Mouse (Mus musculus) forebrain, embryonic 14.5 days (tissue): ENCODE data around the gene Gjd3. TPM values are rescaled to one million over a fixed set of nuclear protein-coding genes. Genes with fewer than 3 reads are reported as not detected.

Source experiments
- ATAC-seq: fragments of 200-750 bp; cut with Nextera tagmentation; 2 replicates; pipeline ENCODE4 v1.8.0; 2017; ENCODE audit warnings: mild to moderate bottlenecking, moderate library complexity
- DNase-seq: peaks from one replicate; pipeline ENCODE4 v3.0.0-alpha.2; 2015; ENCODE audit warnings: low spot score
- H3K27ac ChIP-seq: fragments of 300-500 bp; sonication (generic); 2 replicates; pipeline ENCODE4 v1.5.1; 2014; ENCODE audit warnings: low read depth, mild to moderate bottlenecking, control low read depth, low read length, moderate library complexity
- H3K27me3 ChIP-seq: fragments of 300-500 bp; sonication (generic); replicated peaks from 2 replicates; pipeline ENCODE4 v1.6.1; 2014; ENCODE audit warnings: low read length, control low read depth, mixed read lengths; ENCODE audit not compliant: control insufficient read depth, insufficient read depth
- H3K36me3 ChIP-seq: fragments of 300-500 bp; sonication (generic); 2 replicates; pipeline ENCODE4 v1.6.1; 2014; ENCODE audit warnings: low read length, control low read depth; ENCODE audit not compliant: control insufficient read depth, insufficient read depth
- H3K4me1 ChIP-seq: fragments of 300-500 bp; sonication (generic); 2 replicates; pipeline ENCODE4 v1.6.1; 2014; ENCODE audit warnings: antibody characterized with exemption, low read length, control low read depth; ENCODE audit not compliant: control insufficient read depth, insufficient read depth
- H3K4me2 ChIP-seq: fragments of 300-500 bp; sonication (generic); 2 replicates; pipeline ENCODE4 v1.6.1; 2014; ENCODE audit warnings: mild to moderate bottlenecking, control low read depth, low read length
- H3K4me3 ChIP-seq: fragments of 300-500 bp; sonication (generic); 2 replicates; pipeline ENCODE4 v1.5.1; 2014; ENCODE audit warnings: low read depth, low read length, control low read depth
- H3K9ac ChIP-seq: fragments of 300-500 bp; sonication (generic); 2 replicates; pipeline ENCODE4 v1.6.1; 2014; ENCODE audit warnings: mild to moderate bottlenecking, low read length, control low read depth, moderate library complexity
- H3K9me3 ChIP-seq: fragments of 300-500 bp; sonication (generic); replicated peaks from 2 replicates; pipeline ENCODE4 v1.6.1; 2016; ENCODE audit warnings: low read length, control low read depth, mixed read lengths; ENCODE audit not compliant: control insufficient read depth
- WGBS: fragments of 180-500 bp; shearing (Covaris S2); extraction: QIAGEN DNeasy Blood & Tissue Kit; methylation state at CpG from one replicate; pipeline ENCODE4 v1.1.7; 2014; 5-methylcytosine and 5-hydroxymethylcytosine counted together
- polyA plus RNA-seq: library from polyadenylated mRNA; unstranded; fragments of >200 nt; fragmentation: Nextera tagmentation; extraction: Ambion mirVana; gene quantifications from 2 replicates; pipeline ENCODE4 v1.2.1, GENCODE M21; 2014

The Gjd3 gene
- polyA plus RNA-seq = 0.27 and 0.28 TPM in 2 replicates

DNA sequence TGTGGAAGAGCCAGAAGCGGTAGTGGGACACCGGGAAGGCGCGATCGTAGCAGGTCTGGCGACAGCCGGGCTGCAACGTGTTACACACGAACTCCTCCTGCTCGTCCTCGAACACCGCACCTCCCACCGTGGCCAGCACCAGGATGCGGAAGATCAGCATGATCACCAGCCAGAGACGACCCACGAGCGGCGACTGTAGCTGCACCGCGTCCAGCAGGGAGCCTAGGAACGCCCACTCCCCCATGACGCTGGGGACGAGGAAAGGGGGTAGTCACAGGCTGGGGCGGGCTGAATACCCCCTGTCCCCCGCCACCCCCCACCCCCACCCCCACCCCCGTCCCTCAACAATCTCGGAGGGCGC, at the start of gene Gjd3:
TSS of gene Gjd3 (minus strand) at position 244 of the 361 bp plus-strand sequence.
- no peaks in the 10 kb centered on the region for H3K36me3 ChIP-seq
- peak within 1 kb of the TSS; percentile 56 for H3K4me3 ChIP-seq
- 4% methylated on average over 23 of the region's 28 CpGs for WGBS
- peak within 1 kb of the TSS; percentile 88 for H3K4me2 ChIP-seq
- DNase-seq (no peak), ATAC-seq (no peak; the same call in 1 of the 2 replicates)
- H3K9me3 ChIP-seq = no peaks in the 10 kb centered on the region
- peaks cover 3% of the 10 kb centered on the region for H3K4me1 ChIP-seq
- peak within 1 kb of the TSS; percentile 76 for H3K9ac ChIP-seq
- peak within 1 kb of the TSS; percentile 78 for H3K27ac ChIP-seq
- H3K27me3 ChIP-seq = peaks cover 13% of the 10 kb centered on the region; the same call in 1 of the 2 replicates

DNA sequence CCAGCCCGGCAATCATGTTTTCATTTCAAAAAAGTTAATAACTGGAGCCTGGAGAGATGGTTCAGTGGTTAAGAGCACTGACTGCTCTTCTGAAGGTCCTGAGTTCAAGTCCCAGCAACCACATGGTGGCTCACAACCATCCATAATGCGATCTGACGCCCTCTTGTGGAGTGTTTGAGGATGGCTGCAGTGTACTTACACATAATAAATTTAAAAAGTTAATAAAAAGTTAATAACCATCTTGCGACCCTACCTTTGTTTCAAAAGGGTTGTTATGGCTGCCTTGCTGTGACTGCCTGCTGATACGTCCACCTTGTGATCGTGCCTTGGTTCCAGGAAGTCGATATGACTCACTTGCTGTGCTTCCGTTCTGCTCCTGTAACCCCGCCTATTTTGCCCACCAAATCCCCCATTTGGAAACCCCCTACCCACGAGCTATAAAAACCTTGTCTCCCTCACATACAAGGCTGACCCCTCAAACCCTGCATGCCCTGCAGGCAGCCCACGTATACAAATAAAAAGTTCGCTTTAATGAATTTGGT, 44.2 kb upstream of the Gjd3 start:
- DNase-seq = no peak
- Histone ChIP-seq H3K4me2 (no peak overlapping the region), H3K36me3 (0 out of 2 replicates have a peak, but pooled peaks cover under 1% of the 10 kb centered on the region), H3K4me3 (no peak overlapping the region), H3K4me1 (peaks cover 2% of the 10 kb centered on the region; the same call in 1 of the 2 replicates), H3K27ac (no peak overlapping the region), H3K27me3 (no peaks in the 10 kb centered on the region), H3K9ac (no peak overlapping the region), H3K9me3 (no peaks in the 10 kb centered on the region)
- 85% methylated on average over 12 of the region's 12 CpGs for WGBS
- ATAC-seq = no peak

DNA sequence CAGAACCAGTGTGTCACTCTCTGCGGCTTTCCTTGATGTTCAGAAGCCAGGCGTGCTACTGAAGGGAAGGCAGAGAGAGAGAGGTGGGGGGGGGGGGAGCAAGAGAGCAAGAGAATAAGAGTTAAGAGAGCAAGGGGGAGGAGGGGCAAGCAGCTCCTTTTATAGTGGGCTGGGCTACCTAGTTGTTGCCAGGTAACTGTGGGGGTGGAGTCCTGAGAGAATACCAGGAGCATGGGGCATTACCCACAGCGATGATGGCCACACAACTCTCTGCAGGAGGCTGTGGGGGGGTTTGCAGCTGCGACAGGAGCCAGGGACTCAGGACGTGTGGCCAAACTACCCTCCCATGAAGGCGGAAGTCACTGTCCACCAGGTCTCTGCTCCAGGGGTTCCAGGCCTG, 43.1 kb upstream of the Gjd3 start:
- H3K27me3 ChIP-seq = no peaks in the 10 kb centered on the region
- H3K4me3 ChIP-seq = no peak overlapping the region
- H3K36me3 ChIP-seq = peaks cover 10% of the 10 kb centered on the region
- WGBS = 88% methylated on average over 6 of the region's 6 CpGs
- ATAC-seq (no peak), DNase-seq (no peak)
- H3K9me3 ChIP-seq = no peaks in the 10 kb centered on the region
- H3K27ac ChIP-seq = no peak overlapping the region
- peaks cover 2% of the 10 kb centered on the region; the same call in 1 of the 2 replicates for H3K4me1 ChIP-seq
- H3K4me2 ChIP-seq = no peak overlapping the region
- no peak overlapping the region for H3K9ac ChIP-seq

DNA sequence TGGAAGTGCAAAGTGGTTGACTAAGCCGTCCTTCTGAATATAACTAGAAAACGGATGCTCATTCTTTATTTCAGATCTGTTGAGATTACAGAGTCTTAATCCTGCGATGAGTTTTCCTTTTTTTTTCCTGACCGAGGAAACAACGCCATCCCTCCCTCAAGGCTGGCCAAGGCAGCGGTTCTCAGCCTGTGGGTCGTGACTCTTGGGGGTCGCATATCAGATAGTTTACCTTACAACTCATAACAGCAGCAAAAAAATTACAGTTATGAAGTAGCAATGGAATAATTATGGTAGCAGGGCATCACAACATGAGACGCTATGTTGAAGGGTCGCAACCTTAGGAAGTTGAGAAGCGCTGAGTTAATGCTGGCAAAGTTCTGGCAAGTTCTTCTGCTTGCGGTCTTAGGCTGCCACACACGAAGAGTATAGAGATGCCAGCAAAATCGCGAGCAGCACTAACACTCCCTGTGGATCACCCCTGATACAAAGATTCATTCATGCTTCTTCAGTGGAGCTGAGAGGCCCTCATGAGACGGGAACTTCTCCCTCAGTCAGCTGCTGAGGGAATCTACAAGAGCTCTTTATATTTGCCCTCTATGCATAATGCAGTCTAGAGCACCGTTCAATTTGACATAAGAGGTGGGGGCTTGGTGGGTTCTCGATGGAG, 41.8 kb upstream of the Gjd3 start:
- Histone ChIP-seq H3K4me1 (peaks cover 2% of the 10 kb centered on the region; the same call in 1 of the 2 replicates), H3K9ac (peak overlapping the region; percentile 47), H3K4me2 (peak overlapping the region; percentile 51), H3K4me3 (peak overlapping the region; percentile 69), H3K36me3 (peaks cover 16% of the 10 kb centered on the region), H3K9me3 (no peaks in the 10 kb centered on the region), H3K27me3 (no peaks in the 10 kb centered on the region), H3K27ac (no peak overlapping the region)
- ATAC-seq (0 out of 2 replicates have a peak, but pooled peaks have one; percentile 1), DNase-seq (no peak)
- WGBS = 50% methylated on average over 18 of the region's 18 CpGs

DNA sequence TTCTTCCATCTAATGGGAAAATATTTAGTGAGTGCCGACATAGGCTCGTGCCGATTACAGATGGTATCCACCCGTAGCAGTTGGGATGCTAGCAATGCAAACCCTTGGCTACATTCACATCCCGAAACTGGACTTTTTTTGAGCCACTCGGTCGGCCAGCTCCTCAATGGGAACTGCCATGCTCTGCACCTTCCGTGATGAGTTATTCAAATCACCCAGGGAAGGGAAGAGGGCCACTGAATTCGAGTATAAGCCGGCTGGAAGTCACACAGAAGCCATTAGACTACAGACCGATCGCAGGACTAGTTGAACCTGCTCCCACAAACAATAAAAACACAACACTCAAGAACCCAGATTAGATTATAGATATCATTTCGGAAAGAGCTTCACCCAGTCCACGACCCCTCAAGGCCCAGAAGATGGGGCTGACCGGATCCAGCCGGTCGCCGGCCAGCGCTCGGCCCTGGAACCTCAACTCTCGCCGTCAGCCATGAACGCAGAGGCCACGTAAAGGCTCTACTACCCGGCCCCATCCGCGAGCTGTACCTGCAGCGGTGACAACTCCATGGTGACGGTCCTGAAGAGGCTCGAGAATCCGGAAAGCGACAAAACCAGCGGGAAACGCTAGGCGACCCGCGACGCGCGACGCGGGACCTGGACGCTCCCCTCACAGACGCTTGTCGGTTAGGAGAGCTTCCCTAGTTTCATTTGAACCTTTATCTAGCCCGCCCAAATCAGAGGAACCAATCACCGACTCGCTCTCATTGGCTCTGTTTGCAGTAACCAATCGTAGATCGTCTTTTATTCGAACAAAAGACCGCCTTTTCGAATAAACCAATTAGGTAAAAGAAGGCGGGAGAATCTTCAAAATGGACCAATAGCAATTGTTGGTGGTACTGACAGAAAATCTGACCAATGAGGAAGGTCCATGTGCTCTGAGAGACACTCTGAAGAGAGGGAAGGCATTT, 41.0 kb upstream of the Gjd3 start, which contains the start of gene Top2a:
TSS of gene Top2a (minus strand) at position 690 of the 968 bp plus-strand sequence.
- H3K9me3 ChIP-seq = no peaks in the 10 kb centered on the region
- peak within 1 kb of the TSS; percentile 14; the same call in 1 of the 2 replicates for H3K27ac ChIP-seq
- no peaks in the 10 kb centered on the region for H3K27me3 ChIP-seq
- peaks cover 19% of the 10 kb centered on the region for H3K36me3 ChIP-seq
- WGBS = under 1% methylated on average over 54 of the region's 54 CpGs
- peak within 1 kb of the TSS; percentile 77 for H3K9ac ChIP-seq
- ATAC-seq (peak; percentile 98), DNase-seq (peak; percentile 99)
- peaks cover 2% of the 10 kb centered on the region; the same call in 1 of the 2 replicates for H3K4me1 ChIP-seq
- peak within 1 kb of the TSS; percentile 63 for H3K4me2 ChIP-seq
- H3K4me3 ChIP-seq = peak within 1 kb of the TSS; percentile 69

DNA sequence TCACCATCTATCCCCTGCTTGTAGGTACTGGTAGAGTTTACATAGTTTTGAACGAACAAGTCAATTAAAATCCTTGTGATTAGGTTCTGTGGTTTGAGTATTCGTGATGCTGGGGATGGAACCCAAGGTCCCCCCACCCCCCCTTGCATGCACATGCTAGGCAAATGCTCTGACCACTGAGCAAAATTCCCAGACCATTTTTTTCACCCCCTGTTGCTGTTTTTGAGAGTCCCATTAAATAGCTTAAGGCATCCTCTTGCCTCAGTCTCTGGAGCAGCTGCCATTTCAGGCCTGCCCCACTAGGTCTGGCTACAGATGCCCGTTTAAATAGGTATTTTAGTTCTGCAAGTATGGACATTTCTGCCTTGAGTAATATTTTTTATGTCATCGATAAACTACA, 40.3 kb upstream of the Gjd3 start:
- WGBS = 6% methylated on average over 4 of the region's 4 CpGs
- H3K27ac ChIP-seq = no peak overlapping the region
- no peak for ATAC-seq
- peaks cover 2% of the 10 kb centered on the region; the same call in 1 of the 2 replicates for H3K4me1 ChIP-seq
- H3K4me2 ChIP-seq = peak overlapping the region; percentile 63
- no peaks in the 10 kb centered on the region for H3K27me3 ChIP-seq
- H3K4me3 ChIP-seq = peak overlapping the region; percentile 69
- no peak for DNase-seq
- H3K36me3 ChIP-seq = peaks cover 25% of the 10 kb centered on the region
- H3K9ac ChIP-seq = peak overlapping the region; percentile 77
- no peaks in the 10 kb centered on the region for H3K9me3 ChIP-seq

DNA sequence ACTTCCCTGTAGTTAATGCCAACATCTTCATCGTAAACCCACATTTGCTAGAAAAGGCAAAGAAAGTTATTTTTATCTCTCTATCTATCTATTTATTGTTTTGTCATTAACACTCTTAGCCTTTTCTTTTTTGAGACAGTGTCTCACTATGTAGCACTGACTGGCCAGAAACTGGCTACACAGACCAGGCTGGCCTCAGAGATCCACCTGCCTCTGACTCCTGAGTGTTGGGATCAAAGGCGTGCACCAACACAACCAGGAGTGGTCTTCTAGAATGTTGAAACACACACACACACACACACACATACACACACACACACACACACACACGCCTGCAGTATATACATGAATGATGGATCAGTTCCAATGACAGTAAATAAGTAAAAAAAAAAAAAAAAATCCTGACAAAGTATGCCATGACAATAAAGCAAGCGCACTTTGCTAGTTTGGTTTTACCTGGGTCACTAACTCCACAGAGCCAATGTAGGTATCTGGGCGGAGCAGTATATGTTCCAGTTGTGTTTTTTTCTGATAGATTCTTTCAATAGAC, 39.6 kb upstream of the Gjd3 start:
- peak overlapping the region; percentile 69 for H3K4me3 ChIP-seq
- 79% methylated on average over 5 of the region's 5 CpGs for WGBS
- peaks cover 2% of the 10 kb centered on the region; the same call in 1 of the 2 replicates for H3K4me1 ChIP-seq
- peak overlapping the region; percentile 63 for H3K4me2 ChIP-seq
- no peaks in the 10 kb centered on the region for H3K9me3 ChIP-seq
- no peak for ATAC-seq
- H3K9ac ChIP-seq = peak overlapping the region; percentile 47
- DNase-seq = no peak
- peaks cover 30% of the 10 kb centered on the region for H3K36me3 ChIP-seq
- H3K27ac ChIP-seq = no peak overlapping the region
- H3K27me3 ChIP-seq = no peaks in the 10 kb centered on the region

DNA sequence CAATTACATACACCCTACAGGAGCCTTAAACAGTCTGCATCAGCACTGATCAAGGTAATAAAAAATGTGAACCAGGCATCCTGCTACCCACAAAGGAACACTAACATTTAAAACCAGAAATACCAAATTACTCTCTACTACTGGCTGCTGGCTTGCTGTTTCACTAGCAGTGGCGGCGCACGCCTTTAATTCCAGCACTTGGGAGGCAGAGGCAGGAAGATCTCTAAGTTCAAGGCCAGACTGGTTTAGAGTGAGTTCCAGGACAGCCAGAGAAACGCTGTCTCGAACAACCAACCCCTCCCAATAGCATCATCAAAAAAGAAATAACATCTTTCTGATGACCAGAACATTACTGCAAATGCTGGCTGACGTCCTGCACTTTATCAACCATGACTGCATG, 37.0 kb upstream of the Gjd3 start:
- Histone ChIP-seq H3K4me1 (peaks cover 2% of the 10 kb centered on the region; the same call in 1 of the 2 replicates), H3K4me3 (no peak overlapping the region), H3K27me3 (no peaks in the 10 kb centered on the region), H3K36me3 (peaks cover 53% of the 10 kb centered on the region), H3K9ac (no peak overlapping the region), H3K4me2 (no peak overlapping the region), H3K9me3 (no peaks in the 10 kb centered on the region), H3K27ac (no peak overlapping the region)
- DNase-seq (no peak), ATAC-seq (no peak)
- WGBS = 98% methylated on average over 6 of the region's 6 CpGs
